Mouse (Mus musculus): ENCODE measurements around the gene Gm43720. TPM values are rescaled to one million over a fixed set of nuclear protein-coding genes. Genes with fewer than 3 reads are reported as not detected.

The Gm43720 gene
- not detected in 2 replicates for polyA plus RNA-seq (2012)

- no peak for TF ChIP-seq GATA1 (IDR thresholded peaks at IDR 0.05; ENCODE audit: low read length)
Observed at GRCm38 (mm10) chr5:138279585-138280424, at the start of gene Gm43720, which contains the start of the genes Gpc2 and Stag3. TSS of gene Gm43720 (minus strand) at chr5:138279958. TSS of gene Gpc2 (minus strand) at chr5:138280005. TSS of gene Stag3 (plus strand) at chr5:138280240.

GRCm38 (mm10) chr5:138312795-138313194 is 33.0 kb upstream of the Gm43720 start:
- no peak for TF ChIP-seq GATA1 (IDR thresholded peaks at IDR 0.05; ENCODE audit: low read length)

GRCm38 (mm10) chr5:138299613-138300012 is 19.9 kb upstream of the Gm43720 start:
- no peak for TF ChIP-seq GATA1 (IDR thresholded peaks at IDR 0.05; ENCODE audit: low read length)

GRCm38 (mm10) chr5:138294158-138294557 is 14.4 kb upstream of the Gm43720 start:
- no peak for TF ChIP-seq GATA1 (IDR thresholded peaks at IDR 0.05; ENCODE audit: low read length)

- no peak for TF ChIP-seq GATA1 (IDR thresholded peaks at IDR 0.05; ENCODE audit: low read length)
Observed at GRCm38 (mm10) chr5:138291638-138292037, 11.9 kb upstream of the Gm43720 start.

GRCm38 (mm10) chr5:138287861-138288260 is 8.1 kb upstream of the Gm43720 start:
- no peak for TF ChIP-seq GATA1 (IDR thresholded peaks at IDR 0.05; ENCODE audit: low read length)

- TF ChIP-seq GATA1 (IDR thresholded peaks at IDR 0.05; ENCODE audit: low read length) = no peak
Observed at GRCm38 (mm10) chr5:138283540-138283939, 3.8 kb upstream of the Gm43720 start.

- TF ChIP-seq GATA1 (IDR thresholded peaks at IDR 0.05; ENCODE audit: low read length) = no peak
Observed at GRCm38 (mm10) chr5:138281798-138282197, 2.0 kb upstream of the Gm43720 start.

GRCm38 (mm10) chr5:138280829-138281228 is 1.1 kb upstream of the Gm43720 start:
- no peak for TF ChIP-seq GATA1 (IDR thresholded peaks at IDR 0.05; ENCODE audit: low read length)

- no peak for TF ChIP-seq GATA1 (IDR thresholded peaks at IDR 0.05; ENCODE audit: low read length)
Observed at GRCm38 (mm10) chr5:138280425-138280768, 639 bp upstream of the Gm43720 start.

- TF ChIP-seq GATA1 (IDR thresholded peaks at IDR 0.05; ENCODE audit: low read length) = no peak
Observed at GRCm38 (mm10) chr5:138277994-138278393, 1.8 kb downstream of the Gm43720 start.

GRCm38 (mm10) chr5:138275216-138276050 is 4.3 kb downstream of the Gm43720 start:
- TF ChIP-seq GATA1 (IDR thresholded peaks at IDR 0.05; ENCODE audit: low read length) = no peak

- TF ChIP-seq GATA1 (IDR thresholded peaks at IDR 0.05; ENCODE audit: low read length) = no peak
Observed at GRCm38 (mm10) chr5:138274186-138274585, 5.6 kb downstream of the Gm43720 start.

GRCm38 (mm10) chr5:138272409-138272923 is 7.3 kb downstream of the Gm43720 start, which contains the start of gene Gal3st4:
TSS of gene Gal3st4 (minus strand) at chr5:138272840.
- no peak for TF ChIP-seq GATA1 (IDR thresholded peaks at IDR 0.05; ENCODE audit: low read length)

GRCm38 (mm10) chr5:138271232-138271631 is 8.5 kb downstream of the Gm43720 start:
- TF ChIP-seq GATA1 (IDR thresholded peaks at IDR 0.05; ENCODE audit: low read length) = no peak

GRCm38 (mm10) chr5:138268980-138269379 is 10.8 kb downstream of the Gm43720 start:
- no peak for TF ChIP-seq GATA1 (IDR thresholded peaks at IDR 0.05; ENCODE audit: low read length)

Data from G1E-ER4 (cell line).